Mouse (Mus musculus) liver, postnatal 0 days (tissue): ENCODE results near the gene Pcnx2. TPM values are rescaled to one million over a fixed set of nuclear protein-coding genes. Genes with fewer than 3 reads are reported as not detected.

Experiments
- ATAC-seq: fragments of 200-750 bp; cut with Nextera tagmentation; 2 replicates; pipeline ENCODE4 v1.8.0; 2017; ENCODE audit warnings: mild to moderate bottlenecking, moderate library complexity
- DNase-seq: peaks from one replicate; pipeline ENCODE4 v3.0.0-alpha.2; 2016
- H3K27ac ChIP-seq: fragments of 300-500 bp; sonication (generic); 2 replicates; pipeline ENCODE4 v1.5.1; 2014; ENCODE audit warnings: antibody characterized with exemption, moderate library complexity, mild to moderate bottlenecking, low read depth
- H3K27me3 ChIP-seq: fragments of 300-500 bp; sonication (generic); 2 replicates; pipeline ENCODE4 v1.6.1; 2014; ENCODE audit warnings: low read length, control low read depth, mixed read lengths; ENCODE audit not compliant: insufficient read depth
- H3K36me3 ChIP-seq: fragments of 300-500 bp; sonication (generic); replicated peaks from 2 replicates; pipeline ENCODE4 v1.6.1; 2014; ENCODE audit warnings: mild to moderate bottlenecking, control low read depth, low read length, moderate library complexity, mixed read lengths; ENCODE audit not compliant: insufficient read depth
- H3K4me1 ChIP-seq: fragments of 300-500 bp; sonication (generic); 2 replicates; pipeline ENCODE4 v1.6.1; 2014; ENCODE audit warnings: antibody characterized with exemption, mild to moderate bottlenecking, control low read depth; ENCODE audit not compliant: insufficient read depth
- H3K4me2 ChIP-seq: fragments of 300-500 bp; sonication (generic); 2 replicates; pipeline ENCODE4 v1.6.1; 2014; ENCODE audit warnings: low read depth, mild to moderate bottlenecking, low read length, moderate library complexity, mixed read lengths
- H3K4me3 ChIP-seq: fragments of 300-500 bp; sonication (generic); 2 replicates; pipeline ENCODE4 v1.5.1; 2014; ENCODE audit warnings: low read depth, low read length
- H3K9ac ChIP-seq: fragments of 300-500 bp; sonication (generic); replicated peaks from 2 replicates; pipeline ENCODE4 v1.6.1; 2014; ENCODE audit warnings: mild to moderate bottlenecking, moderate library complexity
- H3K9me3 ChIP-seq: fragments of 300-500 bp; sonication (generic); 2 replicates; pipeline ENCODE4 v1.6.1; 2016; ENCODE audit warnings: mild to moderate bottlenecking, control low read depth, low read length, mixed read lengths
- CTCF ChIP-seq: sonication (generic); IDR thresholded peaks from 2 replicates; pipeline ENCODE4 v1.5.1; 2016; ENCODE audit warnings: antibody characterized with exemption, low read depth
- EP300 ChIP-seq: IDR thresholded peaks from 2 replicates; pipeline ENCODE4 v1.6.1; 2016; ENCODE audit warnings: antibody characterized with exemption, low read depth, mild to moderate bottlenecking
- WGBS: fragments of 180-500 bp; shearing (Covaris S2); extraction: QIAGEN DNeasy Blood & Tissue Kit; methylation state at CpG from one replicate; pipeline ENCODE4 v1.1.7; 2014; ENCODE audit not compliant: insufficient replicate concordance; 5-methylcytosine and 5-hydroxymethylcytosine counted together
- polyA plus RNA-seq: library from polyadenylated mRNA; unstranded; fragments of >200 nt; fragmentation: Nextera tagmentation; extraction: Ambion mirVana; gene quantifications from 2 replicates; pipeline ENCODE4 v1.2.1, GENCODE M21; 2015

Gene Pcnx2
- polyA plus RNA-seq, 1 experiment from 2014 or later, result 0.04 TPM

- no peak overlapping the region for H3K4me2 ChIP-seq
- H3K27me3 ChIP-seq, result no peaks in the 10 kb centered on the region
- ATAC-seq (no peak), DNase-seq (no peak)
- no peak for TF ChIP-seq EP300
- no peak for TF ChIP-seq CTCF
- H3K9me3 ChIP-seq, result no peaks in the 10 kb centered on the region
- H3K9ac ChIP-seq, result no peak overlapping the region
- H3K4me3 ChIP-seq, result no peak overlapping the region
- WGBS, result 67% methylated on average over 7 of the region's 7 CpGs
- H3K4me1 ChIP-seq, result no peaks in the 10 kb centered on the region
- H3K36me3 ChIP-seq, result no peaks in the 10 kb centered on the region
- H3K27ac ChIP-seq, result no peak overlapping the region
These were observed 78.3 kb downstream of the Pcnx2 start for GRCm38 (mm10) chr8:125819797-125820196.

- H3K4me2 ChIP-seq, result no peak overlapping the region
- no peaks in the 10 kb centered on the region for H3K4me1 ChIP-seq
- no peaks in the 10 kb centered on the region for H3K9me3 ChIP-seq
- ATAC-seq (no peak), DNase-seq (no peak)
- TF ChIP-seq CTCF (no peak), EP300 (no peak)
- H3K9ac ChIP-seq, result no peak overlapping the region
- no peak overlapping the region for H3K4me3 ChIP-seq
- H3K27ac ChIP-seq, result no peak overlapping the region
- H3K27me3 ChIP-seq, result no peaks in the 10 kb centered on the region
- H3K36me3 ChIP-seq, result no peaks in the 10 kb centered on the region
- WGBS, result 64% methylated on average over 9 of the region's 9 CpGs
These were observed 79.3 kb downstream of the Pcnx2 start for GRCm38 (mm10) chr8:125818796-125819195.

GRCm38 (mm10) chr8:125816742-125817141 is 81.4 kb downstream of the Pcnx2 start:
- no peak for TF ChIP-seq CTCF
- no peak for TF ChIP-seq EP300
- H3K4me2 ChIP-seq, result no peak overlapping the region
- H3K27ac ChIP-seq, result no peak overlapping the region
- 75% methylated on average over 5 of the region's 5 CpGs for WGBS
- ATAC-seq, result no peak
- H3K9me3 ChIP-seq, result no peaks in the 10 kb centered on the region
- no peak for DNase-seq
- H3K4me3 ChIP-seq, result no peak overlapping the region
- H3K9ac ChIP-seq, result no peak overlapping the region
- H3K27me3 ChIP-seq, result no peaks in the 10 kb centered on the region
- no peaks in the 10 kb centered on the region for H3K4me1 ChIP-seq
- no peaks in the 10 kb centered on the region for H3K36me3 ChIP-seq

GRCm38 (mm10) chr8:125808826-125809225 is 89.3 kb downstream of the Pcnx2 start:
- 86% methylated on average over 6 of the region's 6 CpGs for WGBS
- TF ChIP-seq EP300, result no peak
- TF ChIP-seq CTCF, result no peak
- Histone ChIP-seq H3K27me3 (no peaks in the 10 kb centered on the region), H3K4me2 (no peak overlapping the region), H3K9ac (no peak overlapping the region), H3K36me3 (no peaks in the 10 kb centered on the region), H3K4me3 (no peak overlapping the region), H3K4me1 (no peaks in the 10 kb centered on the region), H3K9me3 (no peaks in the 10 kb centered on the region), H3K27ac (no peak overlapping the region)
- ATAC-seq (no peak), DNase-seq (no peak)

GRCm38 (mm10) chr8:125807905-125808310 is 90.2 kb downstream of the Pcnx2 start:
- no peak for ATAC-seq

GRCm38 (mm10) chr8:125806459-125806858 is 91.7 kb downstream of the Pcnx2 start:
- H3K4me2 ChIP-seq, result no peak overlapping the region
- no peak overlapping the region for H3K9ac ChIP-seq
- DNase-seq (no peak), ATAC-seq (no peak)
- H3K27ac ChIP-seq, result no peak overlapping the region
- no peaks in the 10 kb centered on the region for H3K36me3 ChIP-seq
- WGBS, result 84% methylated on average over 12 of the region's 12 CpGs
- H3K27me3 ChIP-seq, result no peaks in the 10 kb centered on the region
- TF ChIP-seq CTCF (no peak), EP300 (no peak)
- H3K9me3 ChIP-seq, result no peaks in the 10 kb centered on the region
- H3K4me3 ChIP-seq, result no peak overlapping the region
- H3K4me1 ChIP-seq, result no peaks in the 10 kb centered on the region

More at GRCm38 (mm10) chr8:125807905-125808310, 90.2 kb downstream of the Pcnx2 start:
- Histone ChIP-seq H3K4me1 (no peaks in the 10 kb centered on the region), H3K4me3 (no peak overlapping the region), H3K9ac (no peak overlapping the region), H3K4me2 (no peak overlapping the region), H3K36me3 (no peaks in the 10 kb centered on the region), H3K27ac (no peak overlapping the region), H3K27me3 (no peaks in the 10 kb centered on the region), H3K9me3 (no peaks in the 10 kb centered on the region)
- DNase-seq, result no peak
- 71% methylated on average over 12 of the region's 12 CpGs for WGBS
- TF ChIP-seq CTCF (no peak), EP300 (no peak)

GRCm38 (mm10) chr8:125796970-125797369 is 101.1 kb downstream of the Pcnx2 start:
- no peak for DNase-seq
- no peak overlapping the region for H3K27ac ChIP-seq
- no peaks in the 10 kb centered on the region for H3K4me1 ChIP-seq
- no peaks in the 10 kb centered on the region for H3K36me3 ChIP-seq
- ATAC-seq, result no peak
- WGBS, result 75% methylated on average over 2 of the region's 2 CpGs
- TF ChIP-seq EP300 (no peak), CTCF (no peak)
- H3K9me3 ChIP-seq, result no peaks in the 10 kb centered on the region
- H3K9ac ChIP-seq, result no peak overlapping the region
- H3K4me3 ChIP-seq, result no peak overlapping the region
- no peaks in the 10 kb centered on the region for H3K27me3 ChIP-seq
- no peak overlapping the region for H3K4me2 ChIP-seq
